Mouse (Mus musculus) layer of hippocampus, adult 2 months (tissue): ENCODE results near the gene Dirc2. TPM values are rescaled to one million over a fixed set of nuclear protein-coding genes. Genes with fewer than 3 reads are reported as not detected.

ENCODE experiments used
- DNase-seq, 2 experiments: peaks; one replicate each; pipeline ENCODE4 v3.0.0; 2022; ENCODE audit warnings: low spot score in 2 of 2
- H3K27ac ChIP-seq: fragments of 200-600 bp; 2 replicates; pipeline ENCODE4 v1.8.1; 2022
- H3K4me3 ChIP-seq: fragments of 200-600 bp; 2 replicates; pipeline ENCODE4 v1.8.1; 2022; ENCODE audit warnings: mild to moderate bottlenecking
- CTCF ChIP-seq: fragments of 200-600 bp; conservative IDR thresholded peaks from 2 replicates; pipeline ENCODE4 v1.8.1; 2022; ENCODE audit warnings: antibody characterized with exemption, mild to moderate bottlenecking, moderate library complexity
- total RNA-seq, 2 experiments: library from RNA; stranded (reverse); gene quantifications; 2 replicates each; pipeline ENCODE4 v1.2.3; 2021

Gene Dirc2
- total RNA-seq, 2 experiments from 2014 or later = 66.3 to 69.1 TPM

GRCm38 (mm10) chr16:35681327-35682108 lies 87.6 kb downstream of the Dirc2 start:
- Histone ChIP-seq H3K27ac (no peak overlapping the region), H3K4me3 (no peak overlapping the region)

DNA sequence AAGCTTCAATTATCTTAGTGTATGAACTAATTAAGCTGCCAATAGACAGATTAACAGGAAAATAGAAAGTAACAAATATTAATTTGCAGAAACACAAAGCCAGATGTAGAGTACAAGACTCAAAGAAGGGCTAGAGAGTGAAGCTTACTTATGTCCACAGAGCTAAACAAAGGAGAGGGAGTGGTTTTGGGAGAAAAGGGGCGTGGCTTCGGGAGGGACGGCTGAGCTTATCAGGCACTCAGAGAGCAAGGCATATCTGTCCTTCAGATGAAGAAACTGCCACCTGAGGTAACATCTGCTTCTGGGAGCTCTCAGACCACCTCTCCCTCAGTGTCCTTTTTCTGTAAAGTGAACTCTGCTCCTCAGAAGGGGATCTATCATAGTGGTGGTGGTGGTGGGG lies 90.7 kb downstream of the Dirc2 start:
- TF ChIP-seq CTCF = no peak
- no peak for DNase-seq
- H3K27ac ChIP-seq = no peak overlapping the region
- no peak overlapping the region for H3K4me3 ChIP-seq

More at GRCm38 (mm10) chr16:35681327-35682108, 87.6 kb downstream of the Dirc2 start:
- no peak for TF ChIP-seq CTCF
- DNase-seq = no peak

GRCm38 (mm10) chr16:35677511-35678113 lies 91.5 kb downstream of the Dirc2 start:
- DNase-seq = no peak
- H3K4me3 ChIP-seq = no peak overlapping the region
- no peak for TF ChIP-seq CTCF
- no peak overlapping the region for H3K27ac ChIP-seq

- Histone ChIP-seq H3K4me3 (no peak overlapping the region), H3K27ac (no peak overlapping the region)
- DNase-seq = no peak
- TF ChIP-seq CTCF = no peak
Observed at GRCm38 (mm10) chr16:35664847-35665246, 104.3 kb downstream of the Dirc2 start.

GRCm38 (mm10) chr16:35663831-35664414 lies 105.2 kb downstream of the Dirc2 start:
- DNase-seq = no peak
- no peak for TF ChIP-seq CTCF
- Histone ChIP-seq H3K4me3 (no peak overlapping the region), H3K27ac (no peak overlapping the region)

DNA sequence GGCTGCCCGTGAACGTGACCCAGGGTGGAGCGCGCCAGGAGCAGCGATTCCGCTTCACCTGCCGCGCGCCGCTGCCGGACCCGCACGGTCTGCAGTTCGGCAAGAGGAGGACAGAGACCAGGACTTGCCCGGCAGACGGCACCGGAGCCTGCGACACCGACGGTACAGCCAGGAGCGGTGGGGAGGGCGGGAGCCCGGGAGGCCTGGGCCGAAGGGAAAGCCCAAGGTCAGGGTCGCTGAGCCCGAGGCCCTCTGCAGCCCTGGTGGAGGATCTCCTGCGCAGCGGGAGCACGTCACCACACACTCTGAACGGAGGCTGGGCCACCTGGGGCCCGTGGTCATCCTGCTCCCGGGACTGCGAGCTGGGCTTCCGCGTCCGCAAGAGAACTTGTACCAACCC lies 108.9 kb downstream of the Dirc2 start:
- H3K4me3 ChIP-seq = no peak overlapping the region
- TF ChIP-seq CTCF = no peak
- no peak for DNase-seq
- H3K27ac ChIP-seq = no peak overlapping the region

GRCm38 (mm10) chr16:35653951-35654350 lies 115.2 kb downstream of the Dirc2 start:
- DNase-seq = no peak
- H3K4me3 ChIP-seq = no peak overlapping the region
- no peak overlapping the region for H3K27ac ChIP-seq
- TF ChIP-seq CTCF = no peak

DNA sequence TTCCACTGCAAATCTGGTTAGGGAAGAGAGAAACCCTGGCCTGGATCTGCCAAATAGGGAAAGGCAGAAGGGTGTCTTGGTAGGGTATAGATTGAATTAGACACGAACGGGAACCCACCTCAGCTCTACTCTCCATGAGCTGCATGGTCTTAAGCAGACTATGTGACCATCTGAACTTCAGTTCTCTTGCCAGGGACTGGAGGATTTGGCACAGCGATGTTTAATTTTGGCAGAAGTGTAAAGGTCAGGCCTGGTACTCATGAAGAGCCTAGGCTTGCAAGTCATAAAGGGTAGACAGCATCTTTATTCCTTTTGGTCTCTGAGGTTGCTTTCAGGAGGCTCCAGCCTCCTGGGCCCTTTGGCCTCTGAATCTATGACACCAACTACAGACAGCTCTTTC lies 116.5 kb downstream of the Dirc2 start:
- TF ChIP-seq CTCF = no peak
- DNase-seq = no peak
- Histone ChIP-seq H3K27ac (no peak overlapping the region), H3K4me3 (no peak overlapping the region)

DNA sequence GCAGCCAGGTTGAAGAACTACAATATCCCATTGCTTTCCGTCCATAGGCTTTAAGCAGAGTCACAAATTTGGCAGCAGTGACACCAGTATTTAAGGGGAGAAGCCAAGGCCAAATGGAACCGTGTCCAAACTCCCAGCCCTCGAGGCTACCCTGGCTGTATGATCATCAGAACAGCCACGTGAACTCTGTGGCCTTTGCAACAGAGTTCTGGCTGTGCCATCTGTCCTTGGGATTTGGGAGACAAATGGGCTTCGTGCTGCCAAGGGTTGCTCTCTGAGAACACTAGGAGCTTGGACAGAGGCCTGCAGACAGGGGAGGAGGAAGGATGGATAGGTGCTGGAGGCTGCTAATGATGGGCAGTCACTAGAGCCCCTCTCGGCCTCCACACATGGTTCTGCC lies 117.0 kb downstream of the Dirc2 start:
- TF ChIP-seq CTCF = no peak
- DNase-seq = no peak
- H3K4me3 ChIP-seq = no peak overlapping the region
- no peak overlapping the region for H3K27ac ChIP-seq

GRCm38 (mm10) chr16:35648862-35649261 lies 120.3 kb downstream of the Dirc2 start:
- no peak for DNase-seq
- no peak for TF ChIP-seq CTCF
- H3K27ac ChIP-seq = no peak overlapping the region
- no peak overlapping the region for H3K4me3 ChIP-seq

Other genes with a start within 250 kb of the Dirc2 start
- 10 to 100 TPM; 18.3 to 19.7 TPM for gene Sema5b, start 228.2 kb downstream of the Dirc2 start, total RNA-seq
- gene Hspbap1, start 1.0 kb upstream of the Dirc2 start, total RNA-seq = 1 to 10 TPM; 5.9 to 6.0 TPM
- gene Parp14, start 102.2 kb upstream of the Dirc2 start, total RNA-seq = 1 to 10 TPM; 1.2 to 1.4 TPM
- gene Parp9, start 169.1 kb upstream of the Dirc2 start, total RNA-seq = 1 to 10 TPM; 3.1 to 3.6 TPM
- 1 to 10 TPM; 4.8 TPM for gene Dtx3l, start 169.8 kb upstream of the Dirc2 start, total RNA-seq
- gene Kpna1, start 209.4 kb upstream of the Dirc2 start, total RNA-seq = 100 to 1,000 TPM; 139 to 141 TPM